Mouse (Mus musculus): ENCODE data around the gene Fbxl21. TPM values are rescaled to one million over a fixed set of nuclear protein-coding genes. Genes with fewer than 3 reads are reported as not detected.

The Fbxl21 gene
- polyA plus RNA-seq, 1 experiment from 2014 or later: 1.2 TPM

- no peaks in the 10 kb centered on the region for H3K36me3 ChIP-seq (ENCODE audit: control insufficient read depth, insufficient read depth, low read length)
- no peaks in the 10 kb centered on the region for H3K27me3 ChIP-seq (ENCODE audit: control insufficient read depth, insufficient read depth, low read length)
- no peak overlapping the region for H3K27ac ChIP-seq (ENCODE audit: low read depth, low read length)
- H3K4me3 ChIP-seq (ENCODE audit: low read depth, low read length): no peak overlapping the region
- H3K4me2 ChIP-seq: no peak overlapping the region
- 4% methylated on average over 1 of the region's 1 CpGs for WGBS (ENCODE audit: insufficient replicate concordance)
- no peak for ATAC-seq (replicated peaks; ENCODE audit: insufficient number of reproducible peaks, low FRiP score, low TSS enrichment)
- H3K4me1 ChIP-seq (ENCODE audit: control insufficient read depth, insufficient read depth, low read length): peaks cover 7% of the 10 kb centered on the region
- no peaks in the 10 kb centered on the region for H3K9me3 ChIP-seq (replicated peaks; ENCODE audit: control insufficient read depth, low read length)
- no peak overlapping the region for H3K9ac ChIP-seq (ENCODE audit: low read depth, low read length)
Measured at GRCm38 (mm10) chr13:56555957-56556356, 33.7 kb downstream of the Fbxl21 start.

DNA sequence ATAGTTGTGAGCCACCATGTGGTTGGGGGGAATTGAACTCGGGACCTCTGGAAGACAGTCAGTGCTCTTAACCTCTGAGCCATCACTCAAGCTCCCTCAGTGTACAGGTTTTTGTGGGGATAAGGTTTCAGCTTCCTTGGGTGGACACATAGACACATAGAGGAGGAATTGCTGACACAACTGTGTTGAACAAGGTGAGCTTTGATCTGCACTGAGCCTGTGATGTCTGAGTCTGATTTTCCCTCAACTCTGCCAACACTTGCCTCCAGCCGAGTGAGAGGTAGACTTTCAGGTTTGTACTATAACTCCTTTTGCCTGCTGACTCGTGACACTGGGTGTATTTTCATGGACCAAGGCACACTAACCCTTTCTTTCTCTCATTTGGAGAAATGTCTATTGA, 34.4 kb downstream of the Fbxl21 start:
- no peak for ATAC-seq (replicated peaks; ENCODE audit: insufficient number of reproducible peaks, low FRiP score, low TSS enrichment)
- Histone ChIP-seq H3K27me3 (ENCODE audit: control insufficient read depth, insufficient read depth, low read length) (no peaks in the 10 kb centered on the region), H3K4me2 (no peak overlapping the region), H3K4me3 (ENCODE audit: low read depth, low read length) (no peak overlapping the region), H3K27ac (ENCODE audit: low read depth, low read length) (no peak overlapping the region), H3K9me3 (replicated peaks; ENCODE audit: control insufficient read depth, low read length) (no peaks in the 10 kb centered on the region), H3K36me3 (ENCODE audit: control insufficient read depth, insufficient read depth, low read length) (no peaks in the 10 kb centered on the region), H3K4me1 (ENCODE audit: control insufficient read depth, insufficient read depth, low read length) (peaks cover 4% of the 10 kb centered on the region), H3K9ac (ENCODE audit: low read depth, low read length) (no peak overlapping the region)
- 74% methylated on average over 3 of the region's 3 CpGs for WGBS (ENCODE audit: insufficient replicate concordance)

- ATAC-seq (replicated peaks; ENCODE audit: insufficient number of reproducible peaks, low FRiP score, low TSS enrichment): no peak
- no peaks in the 10 kb centered on the region for H3K9me3 ChIP-seq (replicated peaks; ENCODE audit: control insufficient read depth, low read length)
- no peak overlapping the region for H3K4me2 ChIP-seq
- H3K4me1 ChIP-seq (ENCODE audit: control insufficient read depth, insufficient read depth, low read length): peaks cover 4% of the 10 kb centered on the region
- H3K36me3 ChIP-seq (ENCODE audit: control insufficient read depth, insufficient read depth, low read length): no peaks in the 10 kb centered on the region
- H3K27me3 ChIP-seq (ENCODE audit: control insufficient read depth, insufficient read depth, low read length): no peaks in the 10 kb centered on the region
- H3K4me3 ChIP-seq (ENCODE audit: low read depth, low read length): no peak overlapping the region
- H3K9ac ChIP-seq (ENCODE audit: low read depth, low read length): no peak overlapping the region
- 31% methylated on average over 3 of the region's 3 CpGs for WGBS (ENCODE audit: insufficient replicate concordance)
- H3K27ac ChIP-seq (ENCODE audit: low read depth, low read length): no peak overlapping the region
Measured at GRCm38 (mm10) chr13:56558811-56559210, 36.5 kb downstream of the Fbxl21 start.

DNA sequence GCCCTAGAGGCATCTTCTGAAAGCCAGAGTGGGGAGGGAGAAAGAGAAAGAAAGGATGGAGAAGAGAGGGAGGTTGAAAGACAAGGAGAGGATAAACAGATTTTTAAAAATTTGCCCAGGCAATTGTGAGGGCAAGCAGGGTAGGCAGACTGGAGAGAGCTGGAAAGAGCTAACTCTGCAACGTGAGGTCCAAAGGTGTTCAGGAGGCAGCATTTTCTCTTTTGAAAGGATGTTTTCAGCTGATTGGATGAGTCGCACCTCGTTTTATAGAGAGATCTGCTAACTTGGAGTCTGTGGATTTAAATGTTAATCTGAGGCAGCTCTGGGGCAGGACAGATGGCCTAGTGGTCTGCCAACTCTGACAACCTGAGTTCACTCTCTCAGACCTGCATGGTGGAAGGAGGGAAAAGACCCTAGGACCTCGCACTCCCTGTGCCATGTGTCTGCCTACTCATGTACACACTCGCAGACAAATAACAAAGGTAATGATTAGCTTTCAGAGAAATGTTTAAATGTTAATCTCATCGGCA, 37.6 kb downstream of the Fbxl21 start:
- peaks cover 4% of the 10 kb centered on the region for H3K4me1 ChIP-seq (ENCODE audit: control insufficient read depth, insufficient read depth, low read length)
- H3K36me3 ChIP-seq (ENCODE audit: control insufficient read depth, insufficient read depth, low read length): no peaks in the 10 kb centered on the region
- no peak overlapping the region for H3K4me3 ChIP-seq (ENCODE audit: low read depth, low read length)
- H3K27ac ChIP-seq (ENCODE audit: low read depth, low read length): no peak overlapping the region
- no peak overlapping the region for H3K9ac ChIP-seq (ENCODE audit: low read depth, low read length)
- 85% methylated on average over 6 of the region's 6 CpGs for WGBS (ENCODE audit: insufficient replicate concordance)
- H3K9me3 ChIP-seq (replicated peaks; ENCODE audit: control insufficient read depth, low read length): no peaks in the 10 kb centered on the region
- H3K4me2 ChIP-seq: no peak overlapping the region
- no peaks in the 10 kb centered on the region for H3K27me3 ChIP-seq (ENCODE audit: control insufficient read depth, insufficient read depth, low read length)
- no peak for ATAC-seq (replicated peaks; ENCODE audit: insufficient number of reproducible peaks, low FRiP score, low TSS enrichment)

DNA sequence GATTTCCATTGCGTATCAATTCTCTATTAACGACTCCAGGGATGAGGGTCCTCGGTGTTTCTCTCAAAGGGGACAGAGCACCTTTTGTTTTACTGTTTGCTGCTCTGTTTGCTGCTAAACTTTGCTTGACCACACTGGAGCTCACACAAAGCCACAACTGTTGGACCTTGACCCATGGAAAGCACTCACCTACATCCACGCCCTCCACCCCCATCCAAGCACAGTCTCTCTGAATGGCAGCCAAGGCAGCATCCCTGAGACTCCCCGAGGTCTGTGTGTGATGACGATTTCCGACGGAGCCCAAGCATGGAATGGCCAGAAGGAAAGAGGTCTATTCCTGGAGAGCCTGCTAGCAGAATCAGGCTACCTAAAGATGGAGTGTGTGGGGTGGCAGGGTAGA, 38.9 kb downstream of the Fbxl21 start:
- WGBS (ENCODE audit: insufficient replicate concordance): 70% methylated on average over 8 of the region's 8 CpGs
- Histone ChIP-seq H3K4me1 (ENCODE audit: control insufficient read depth, insufficient read depth, low read length) (peaks cover 4% of the 10 kb centered on the region), H3K9me3 (replicated peaks; ENCODE audit: control insufficient read depth, low read length) (no peaks in the 10 kb centered on the region), H3K4me3 (ENCODE audit: low read depth, low read length) (no peak overlapping the region), H3K27me3 (ENCODE audit: control insufficient read depth, insufficient read depth, low read length) (no peaks in the 10 kb centered on the region), H3K9ac (ENCODE audit: low read depth, low read length) (no peak overlapping the region), H3K36me3 (ENCODE audit: control insufficient read depth, insufficient read depth, low read length) (no peaks in the 10 kb centered on the region), H3K4me2 (no peak overlapping the region), H3K27ac (ENCODE audit: low read depth, low read length) (no peak overlapping the region)
- ATAC-seq (replicated peaks; ENCODE audit: insufficient number of reproducible peaks, low FRiP score, low TSS enrichment): no peak

DNA sequence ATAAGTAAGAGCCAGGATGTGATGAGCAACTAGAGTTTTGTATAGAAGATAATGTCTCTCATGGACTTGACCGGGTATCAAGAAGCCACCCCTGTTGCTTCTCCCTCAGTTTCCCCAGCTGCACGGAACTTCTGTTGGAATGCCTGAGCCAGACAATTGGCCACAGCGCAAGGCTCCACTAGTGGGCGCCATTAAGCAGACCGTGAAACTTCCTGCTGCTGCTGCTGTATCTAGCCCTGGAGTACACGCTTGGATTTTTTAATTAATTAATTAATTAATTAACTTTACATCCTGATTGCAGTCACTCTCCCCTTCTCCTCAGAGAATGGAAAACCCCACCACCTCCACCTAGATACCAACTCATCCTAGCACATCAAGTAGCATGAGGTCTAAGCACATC, 40.8 kb downstream of the Fbxl21 start:
- no peaks in the 10 kb centered on the region for H3K27me3 ChIP-seq (ENCODE audit: control insufficient read depth, insufficient read depth, low read length)
- WGBS (ENCODE audit: insufficient replicate concordance): 30% methylated on average over 6 of the region's 6 CpGs
- no peaks in the 10 kb centered on the region for H3K9me3 ChIP-seq (replicated peaks; ENCODE audit: control insufficient read depth, low read length)
- H3K4me1 ChIP-seq (ENCODE audit: control insufficient read depth, insufficient read depth, low read length): peaks cover 4% of the 10 kb centered on the region
- no peak for ATAC-seq (replicated peaks; ENCODE audit: insufficient number of reproducible peaks, low FRiP score, low TSS enrichment)
- no peak overlapping the region for H3K27ac ChIP-seq (ENCODE audit: low read depth, low read length)
- H3K4me2 ChIP-seq: no peak overlapping the region
- H3K4me3 ChIP-seq (ENCODE audit: low read depth, low read length): no peak overlapping the region
- H3K36me3 ChIP-seq (ENCODE audit: control insufficient read depth, insufficient read depth, low read length): no peaks in the 10 kb centered on the region
- no peak overlapping the region for H3K9ac ChIP-seq (ENCODE audit: low read depth, low read length)

DNA sequence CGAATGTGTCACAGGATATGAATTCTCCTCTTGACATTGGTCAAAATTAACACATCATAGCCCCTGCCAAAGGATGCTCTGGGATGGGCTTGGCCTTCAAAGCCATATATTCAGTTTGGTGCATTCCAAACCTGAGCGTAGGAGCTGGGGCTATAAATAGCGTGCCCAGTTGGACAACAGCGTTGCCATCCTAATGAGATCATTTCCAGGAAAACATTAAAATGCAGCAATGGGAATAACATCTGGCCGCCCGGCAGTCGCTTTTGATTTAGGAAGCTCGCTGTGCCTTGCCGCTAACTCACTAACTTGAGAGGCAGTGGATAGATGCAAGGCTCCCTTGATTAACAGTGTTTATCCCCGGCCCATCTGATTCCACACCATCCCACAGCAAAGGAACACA, 44.1 kb downstream of the Fbxl21 start:
- Histone ChIP-seq H3K4me1 (ENCODE audit: control insufficient read depth, insufficient read depth, low read length) (no peaks in the 10 kb centered on the region), H3K4me3 (ENCODE audit: low read depth, low read length) (no peak overlapping the region), H3K9me3 (replicated peaks; ENCODE audit: control insufficient read depth, low read length) (no peaks in the 10 kb centered on the region), H3K4me2 (no peak overlapping the region), H3K27ac (ENCODE audit: low read depth, low read length) (no peak overlapping the region), H3K9ac (ENCODE audit: low read depth, low read length) (no peak overlapping the region), H3K27me3 (ENCODE audit: control insufficient read depth, insufficient read depth, low read length) (no peaks in the 10 kb centered on the region), H3K36me3 (ENCODE audit: control insufficient read depth, insufficient read depth, low read length) (no peaks in the 10 kb centered on the region)
- WGBS (ENCODE audit: insufficient replicate concordance): 75% methylated on average over 10 of the region's 10 CpGs
- no peak for ATAC-seq (replicated peaks; ENCODE audit: insufficient number of reproducible peaks, low FRiP score, low TSS enrichment)

GRCm38 (mm10) chr13:56571645-56572044, 49.4 kb downstream of the Fbxl21 start:
- Histone ChIP-seq H3K27ac (ENCODE audit: low read depth, low read length) (no peak overlapping the region), H3K36me3 (ENCODE audit: control insufficient read depth, insufficient read depth, low read length) (no peaks in the 10 kb centered on the region), H3K4me1 (ENCODE audit: control insufficient read depth, insufficient read depth, low read length) (no peaks in the 10 kb centered on the region), H3K4me2 (no peak overlapping the region), H3K27me3 (ENCODE audit: control insufficient read depth, insufficient read depth, low read length) (no peaks in the 10 kb centered on the region), H3K4me3 (ENCODE audit: low read depth, low read length) (no peak overlapping the region), H3K9me3 (replicated peaks; ENCODE audit: control insufficient read depth, low read length) (no peaks in the 10 kb centered on the region), H3K9ac (ENCODE audit: low read depth, low read length) (no peak overlapping the region)
- ATAC-seq (replicated peaks; ENCODE audit: insufficient number of reproducible peaks, low FRiP score, low TSS enrichment): no peak
- WGBS (ENCODE audit: insufficient replicate concordance): 88% methylated on average over 8 of the region's 8 CpGs

- 71% methylated on average over 4 of the region's 4 CpGs for WGBS (ENCODE audit: insufficient replicate concordance)
- Histone ChIP-seq H3K9ac (ENCODE audit: low read depth, low read length) (no peak overlapping the region), H3K36me3 (ENCODE audit: control insufficient read depth, insufficient read depth, low read length) (no peaks in the 10 kb centered on the region), H3K4me3 (ENCODE audit: low read depth, low read length) (no peak overlapping the region), H3K27me3 (ENCODE audit: control insufficient read depth, insufficient read depth, low read length) (no peaks in the 10 kb centered on the region), H3K4me1 (ENCODE audit: control insufficient read depth, insufficient read depth, low read length) (no peaks in the 10 kb centered on the region), H3K9me3 (replicated peaks; ENCODE audit: control insufficient read depth, low read length) (no peaks in the 10 kb centered on the region), H3K27ac (ENCODE audit: low read depth, low read length) (no peak overlapping the region), H3K4me2 (no peak overlapping the region)
- no peak for ATAC-seq (replicated peaks; ENCODE audit: insufficient number of reproducible peaks, low FRiP score, low TSS enrichment)
Measured at GRCm38 (mm10) chr13:56575074-56575473, 52.8 kb downstream of the Fbxl21 start.
